Mouse (Mus musculus): ENCODE data around the gene Ccdc50.

DNA sequence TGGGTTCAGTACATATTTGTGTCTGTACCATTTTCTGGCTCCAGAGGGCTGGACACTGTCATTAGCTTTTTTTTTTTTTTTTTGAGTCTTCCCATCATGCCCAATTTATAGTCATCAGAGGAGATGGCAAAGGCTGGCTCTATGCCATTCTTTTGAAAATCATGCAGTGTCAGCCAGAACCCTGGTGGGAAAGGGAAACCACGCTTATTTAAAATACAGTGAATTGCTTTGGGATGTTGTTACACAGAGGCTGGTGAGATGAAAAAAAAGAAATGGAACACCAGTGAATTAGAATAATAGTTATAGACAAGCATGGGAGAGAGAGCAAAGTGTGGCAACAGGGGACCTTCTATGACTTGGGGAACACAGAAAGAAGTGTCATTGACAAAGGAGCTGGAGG lies 95.2 kb downstream of the Ccdc50 start:
- TF ChIP-seq POLR2A (IDR thresholded peaks at IDR 0.05; ENCODE audit: borderline replicate concordance, low read depth, low read length): no peak
- TF ChIP-seq CTCF (IDR thresholded peaks at IDR 0.05; ENCODE audit: low read depth, low read length): no peak
